Mouse (Mus musculus) telencephalon, adult 2 months (tissue): ENCODE data around the gene Ctsr.
"Not testable (repeated sequence)": the region's sequence is repeated elsewhere in the genome, so short reads cannot be mapped to it uniquely, and the experiment has no call there.

ENCODE experiments used
- DNase-seq: peaks from one replicate; pipeline ENCODE4 v3.0.0-alpha.2; 2011; ENCODE audit warnings: low read depth, low spot score

The Ctsr gene

GRCm38 (mm10) chr13:61164156-61164555, at the start of gene Ctsr:
TSS of gene Ctsr (minus strand) at chr13:61164256.
- DNase-seq, result no peak

GRCm38 (mm10) chr13:61203310-61203709, 39.3 kb upstream of the Ctsr start, which contains the start of gene Cts6:
TSS of gene Cts6 (minus strand) at chr13:61203410.
- no peak for DNase-seq

- DNase-seq, result not testable (repeated sequence)
Measured at GRCm38 (mm10) chr13:61185151-61185933, 21.3 kb upstream of the Ctsr start.

- no peak for DNase-seq
Measured at GRCm38 (mm10) chr13:61164622-61165021, 566 bp upstream of the Ctsr start.
